9 mouse cellular contexts compared by ENCODE assay signal in genomic region chr3:95224295-95224694, GRCm38 (mm10). TPM values are rescaled to one million over a fixed set of nuclear protein-coding genes. Genes with fewer than 3 reads are reported as not detected.
DNase-seq lines count a peak whose midpoint lies in the region; ATAC-seq lines count a peak whose summit lies in the region.
"Had no signal": no experiment of that assay in that cellular context is flagged by ENCODE, and none has a peak within 500 bp of the region (broad histone marks: within the 10 kb centered on the region; RNA-seq: fewer than 3 reads in every experiment).

No protein-coding gene starts in this region.

- H3K9me3 ChIP-seq in neural tube, embryonic 11.5 days (ENCODE audit: control insufficient read depth, low read length): no peaks in the 10 kb centered on the region
- H3K9me3 ChIP-seq: embryonic facial prominence, embryonic 12.5 days had no signal

- ATAC-seq in neural tube, embryonic 11.5 days (ENCODE audit: insufficient read depth, low FRiP score, low TSS enrichment): no peak
- no peak for ATAC-seq in activated CD4-positive, CD25-positive, alpha-beta regulatory T cell, adult 4 months

- no peak overlapping the region for H3K4me2 ChIP-seq in neural tube, embryonic 11.5 days (ENCODE audit: low read depth)
- H3K4me2 ChIP-seq: embryonic facial prominence, embryonic 12.5 days had no signal

- peak; percentile 45 for DNase-seq in cerebellum, adult 11-12 months
- no peak for DNase-seq in cerebellum, adult 8-10 months
- DNase-seq in neural tube, embryonic 11.5 days (ENCODE audit: low spot score): peak; percentile 36
- DNase-seq in neural tube, embryonic 10.5 days (ENCODE audit: extremely low spot score, low spot score): no peak
- DNase-seq in kidney, adult 8-10 months: peak; percentile 66 to 78
- peak; percentile 69 for DNase-seq in yolk sac, embryonic 10.5 days (ENCODE audit: low spot score)
- no peak for DNase-seq in layer of hippocampus, postnatal 25 days (ENCODE audit: extremely low spot score in 1 of 2, low spot score in 1 of 2)

- peaks cover 12% of the 10 kb centered on the region; the same call in 1 of the 2 replicates for H3K4me1 ChIP-seq in neural tube, embryonic 11.5 days (ENCODE audit: control insufficient read depth, insufficient read depth, low read length)

- H3K27ac ChIP-seq in neural tube, embryonic 11.5 days (ENCODE audit: low read depth, low read length): no peak overlapping the region
- H3K27ac ChIP-seq: embryonic facial prominence, embryonic 12.5 days had no signal

- peaks cover 10% of the 10 kb centered on the region for H3K36me3 ChIP-seq in neural tube, embryonic 11.5 days (ENCODE audit: control insufficient read depth, insufficient read depth, low read length)

- no peak overlapping the region for H3K4me3 ChIP-seq in neural tube, embryonic 11.5 days (ENCODE audit: low read depth, low read length)
- H3K4me3 ChIP-seq: embryonic facial prominence, embryonic 12.5 days had no signal

- H3K27me3 ChIP-seq in neural tube, embryonic 11.5 days (ENCODE audit: control insufficient read depth, insufficient read depth, low read length): no peaks in the 10 kb centered on the region
- H3K27me3 ChIP-seq: embryonic facial prominence, embryonic 12.5 days had no signal

- WGBS in neural tube, embryonic 11.5 days: 41% methylated on average over 6 of the region's 6 CpGs

- no peak overlapping the region for H3K9ac ChIP-seq in neural tube, embryonic 11.5 days (ENCODE audit: low read length)
- H3K9ac ChIP-seq: embryonic facial prominence, embryonic 12.5 days had no signal

RNA-seq across cellular contexts. Expression of gene Cdc42se1, which starts 4.2 kb away (rescaled TPM):
- polyA plus RNA-seq in neural tube, embryonic 11.5 days (2014; fragmentation: Nextera tagmentation; extraction: Ambion mirVana): 104 and 109 TPM in 2 replicates
- 10 to 100 TPM; 73.5 to 83.9 TPM for total RNA-seq in layer of hippocampus, postnatal 25 days (2021)
- 100 to 1,000 TPM; 258 to 260 TPM for polyA plus RNA-seq in activated CD4-positive, CD25-positive, alpha-beta regulatory T cell, adult 4 months (2017; shearing (Covaris generic))

RNA-seq across cellular contexts. Expression of gene Gabpb2, which starts 6.6 kb away (rescaled TPM):
- polyA plus RNA-seq in neural tube, embryonic 11.5 days (2014; fragmentation: Nextera tagmentation; extraction: Ambion mirVana): 4.7 and 4.8 TPM in 2 replicates
- 10 to 100 TPM; 10.9 to 15.1 TPM for total RNA-seq in layer of hippocampus, postnatal 25 days (2021)
- polyA plus RNA-seq in activated CD4-positive, CD25-positive, alpha-beta regulatory T cell, adult 4 months (2017; shearing (Covaris generic)): 10 to 100 TPM; 31.0 to 34.7 TPM

RNA-seq across cellular contexts. Expression of gene Mllt11, which starts 7.7 kb away (rescaled TPM):
- 173 and 176 TPM in 2 replicates for polyA plus RNA-seq in neural tube, embryonic 11.5 days (2014; fragmentation: Nextera tagmentation; extraction: Ambion mirVana)
- total RNA-seq in layer of hippocampus, postnatal 25 days (2021): 100 to 1,000 TPM; 350 to 366 TPM
- 10 to 100 TPM; 21.2 to 31.5 TPM for polyA plus RNA-seq in activated CD4-positive, CD25-positive, alpha-beta regulatory T cell, adult 4 months (2017; shearing (Covaris generic))

RNA-seq across cellular contexts. Expression of gene Gm128, which starts 17.1 kb away (rescaled TPM):
- 0.33 TPM in 1 of 2 replicates, not detected in the other for polyA plus RNA-seq in neural tube, embryonic 11.5 days (2014; fragmentation: Nextera tagmentation; extraction: Ambion mirVana)
- under 1 TPM in 1 of 2 experiments, not detected in 1; 0.12 TPM for total RNA-seq in layer of hippocampus, postnatal 25 days (2021)
- polyA plus RNA-seq in activated CD4-positive, CD25-positive, alpha-beta regulatory T cell, adult 4 months (2017; shearing (Covaris generic)): 1 to 10 TPM in 1 of 2 experiments, under 1 TPM in 1; 0.40 to 1.1 TPM

RNA-seq across cellular contexts. Expression of gene Bnipl, which starts 26.7 kb away (rescaled TPM):
- 0.31 and 0.54 TPM in 2 replicates for polyA plus RNA-seq in neural tube, embryonic 11.5 days (2014; fragmentation: Nextera tagmentation; extraction: Ambion mirVana)
- total RNA-seq in layer of hippocampus, postnatal 25 days (2021): under 1 TPM; 0.22 to 0.52 TPM
- polyA plus RNA-seq in activated CD4-positive, CD25-positive, alpha-beta regulatory T cell, adult 4 months (2017; shearing (Covaris generic)): not detected

Comparison
In these comparisons a context has a peak if more than half of its experiments do, and no peak if none do; other contexts are left out.
1. DNase-seq: peak in cerebellum, adult 11-12 months (single experiment), neural tube, embryonic 11.5 days (single experiment), kidney, adult 8-10 months (2 of 2) and yolk sac, embryonic 10.5 days (single experiment); none in cerebellum, adult 8-10 months (single experiment), neural tube, embryonic 10.5 days (single experiment) and layer of hippocampus, postnatal 25 days (0 of 2).